Mouse (Mus musculus) fibroblast of lung, adult 2 months (primary cell): ENCODE measurements around the gene Pcnx2.

Source experiments
- DNase-seq: peaks from one replicate; pipeline ENCODE4 v3.0.0-alpha.2; 2011; ENCODE audit warnings: low read depth

Pcnx2 gene

GRCm38 (mm10) chr8:125897388-125897787 is 729 bp downstream of the Pcnx2 start:
- no peak for DNase-seq

GRCm38 (mm10) chr8:125889920-125890319 is 8.2 kb downstream of the Pcnx2 start:
- DNase-seq, result no peak

GRCm38 (mm10) chr8:125887549-125887948 is 10.6 kb downstream of the Pcnx2 start:
- DNase-seq, result no peak

DNA sequence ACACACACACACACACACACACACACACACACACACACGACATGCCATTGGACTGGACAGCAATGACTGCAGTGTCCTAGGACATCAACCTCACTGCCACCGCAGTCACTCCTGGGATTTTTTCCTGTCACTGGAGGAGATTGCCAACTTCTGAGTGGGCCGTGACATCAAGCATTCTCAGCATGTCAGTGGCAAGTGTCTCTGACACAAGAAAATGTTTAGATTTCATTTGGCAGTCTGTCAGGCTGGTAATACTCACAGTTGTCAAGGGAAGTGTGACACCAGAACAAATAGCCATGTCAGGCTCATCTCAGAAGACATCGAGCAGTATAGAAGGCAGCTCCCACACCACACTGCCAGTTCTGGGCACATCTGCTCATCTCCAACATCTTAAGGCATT is 17.7 kb downstream of the Pcnx2 start:
- no peak for DNase-seq

- DNase-seq, result no peak
These were observed 24.9 kb downstream of the Pcnx2 start for GRCm38 (mm10) chr8:125873250-125873534.

- peak; percentile 16 for DNase-seq
These were observed 25.4 kb downstream of the Pcnx2 start for GRCm38 (mm10) chr8:125872501-125873249.

- DNase-seq, result peak; percentile 23
These were observed 27.2 kb downstream of the Pcnx2 start for GRCm38 (mm10) chr8:125870821-125871321.

DNA sequence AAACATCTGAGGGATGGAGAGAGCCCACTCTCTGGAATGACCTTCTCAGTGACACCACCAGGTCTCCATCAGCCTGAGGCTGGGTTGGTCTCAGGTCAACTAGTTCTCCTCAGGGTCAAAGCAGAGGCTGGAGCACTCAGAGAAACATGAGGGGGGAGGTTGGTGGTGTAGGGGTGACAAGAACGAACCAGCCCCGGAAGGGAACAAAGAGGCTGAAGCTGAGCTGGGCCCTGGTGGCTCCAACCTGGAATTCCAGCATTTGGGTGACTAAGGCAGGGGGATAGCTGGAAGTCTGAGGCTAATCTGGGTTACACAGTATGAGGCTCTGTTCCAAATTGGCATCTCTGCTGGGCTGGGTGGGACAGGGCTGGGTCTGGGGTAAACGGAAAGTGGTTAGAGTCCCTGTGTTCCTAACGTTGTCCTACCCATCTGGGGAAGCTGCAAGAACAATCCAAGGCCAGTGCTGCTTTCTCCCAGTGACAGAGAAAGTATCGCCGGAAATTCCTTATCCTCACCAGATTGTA is 27.9 kb downstream of the Pcnx2 start:
- DNase-seq, result no peak

- no peak for DNase-seq
These were observed 28.4 kb downstream of the Pcnx2 start for GRCm38 (mm10) chr8:125869739-125870138.

DNA sequence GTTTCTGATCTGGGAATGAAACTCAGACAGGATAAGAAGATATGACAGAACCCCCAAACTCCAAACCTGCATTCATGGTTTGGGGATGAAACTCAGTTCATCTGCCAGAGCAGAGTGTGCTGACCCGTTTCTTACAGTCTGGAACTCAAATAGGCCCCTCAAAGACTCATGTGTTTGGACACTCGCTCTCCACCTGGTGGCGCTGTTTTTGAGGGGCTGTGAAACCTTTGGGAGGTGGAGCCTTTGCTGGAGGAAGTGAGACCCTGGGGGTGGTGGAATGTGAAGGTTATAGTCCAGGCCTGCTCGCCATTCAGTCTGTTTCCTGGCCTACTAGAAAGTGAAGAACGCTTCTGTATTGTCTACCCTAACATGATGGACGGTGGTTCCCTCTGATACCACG is 29.6 kb downstream of the Pcnx2 start:
- DNase-seq, result no peak

DNA sequence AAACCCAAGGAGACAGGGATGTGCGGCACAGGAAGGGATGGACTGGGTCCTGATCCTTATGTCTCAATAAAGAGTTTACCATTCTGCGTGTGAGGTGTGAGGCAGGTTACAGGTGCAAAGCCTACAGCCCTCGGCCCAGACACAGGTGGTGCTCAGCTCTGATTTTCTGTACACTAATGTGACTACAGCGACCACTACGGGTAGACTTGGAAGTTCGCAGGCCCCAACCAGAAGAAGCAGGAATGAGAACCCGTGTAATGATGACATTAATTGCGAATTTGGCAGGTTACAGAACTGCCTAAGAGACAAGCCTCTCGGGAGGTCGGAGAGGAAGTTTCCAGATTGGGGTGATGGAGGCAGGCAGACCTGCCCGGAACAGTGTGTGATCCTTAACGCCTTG is 32.0 kb downstream of the Pcnx2 start:
- DNase-seq, result no peak

GRCm38 (mm10) chr8:125857251-125857650 is 40.9 kb downstream of the Pcnx2 start:
- no peak for DNase-seq

GRCm38 (mm10) chr8:125856160-125856559 is 42.0 kb downstream of the Pcnx2 start:
- no peak for DNase-seq

GRCm38 (mm10) chr8:125854379-125854778 is 43.7 kb downstream of the Pcnx2 start:
- DNase-seq, result no peak

DNA sequence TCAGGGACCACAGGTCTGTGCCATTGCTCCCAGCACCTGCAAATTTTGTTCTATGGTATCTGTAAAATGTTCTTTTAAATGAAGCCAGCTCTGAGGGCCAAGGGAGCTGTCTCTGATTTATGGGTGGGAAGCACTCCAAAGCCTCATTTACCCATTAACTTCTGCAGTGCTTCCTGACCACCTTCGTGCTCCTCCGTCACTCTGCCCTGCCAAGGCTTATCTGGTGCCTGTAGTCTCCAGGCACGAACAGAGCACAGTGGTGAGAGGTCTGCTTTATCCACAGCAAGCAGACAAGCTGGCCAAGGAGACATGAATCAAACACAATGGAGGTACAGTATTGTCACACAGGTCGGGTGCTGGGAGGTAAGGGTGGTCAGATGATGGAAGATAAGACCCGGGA is 44.8 kb downstream of the Pcnx2 start:
- no peak for DNase-seq

DNA sequence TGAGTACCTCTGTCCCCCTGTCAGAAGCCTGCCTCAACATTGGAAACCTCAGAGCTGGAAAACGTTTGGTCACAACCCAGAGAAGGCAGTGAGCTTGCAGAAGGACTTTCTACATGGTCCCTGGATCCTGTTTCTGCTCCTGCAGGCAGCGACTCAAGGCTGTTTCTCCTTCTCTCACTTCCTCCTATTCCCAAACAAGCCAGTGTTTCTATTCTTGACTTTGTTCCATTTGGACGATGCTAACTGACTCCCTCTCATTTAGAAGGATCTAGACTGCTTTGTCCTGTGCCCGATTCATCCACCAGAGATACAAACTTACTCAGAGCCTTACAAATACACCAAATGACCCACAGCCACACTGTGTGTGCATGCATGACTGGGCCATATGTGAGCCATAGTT is 48.9 kb downstream of the Pcnx2 start:
- DNase-seq, result no peak

DNA sequence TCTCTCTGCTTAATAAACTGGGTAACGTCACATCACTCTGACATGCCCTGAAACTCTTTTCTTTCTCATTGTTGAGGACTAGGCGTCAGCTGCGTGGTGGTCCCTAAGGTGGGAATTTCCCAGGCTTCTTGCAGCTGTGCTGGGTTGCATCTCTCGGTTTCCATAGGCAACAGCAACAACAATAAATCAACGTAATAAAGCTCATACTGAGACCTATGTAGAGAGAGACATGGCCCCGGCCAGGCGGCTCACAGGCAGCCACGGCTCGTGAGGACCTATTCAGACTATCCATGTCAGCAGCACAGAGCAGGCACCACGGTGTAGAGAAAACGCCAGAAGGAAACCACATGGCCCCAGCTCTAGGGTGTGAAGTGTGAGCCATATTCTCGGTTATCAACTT is 50.3 kb downstream of the Pcnx2 start:
- no peak for DNase-seq

DNA sequence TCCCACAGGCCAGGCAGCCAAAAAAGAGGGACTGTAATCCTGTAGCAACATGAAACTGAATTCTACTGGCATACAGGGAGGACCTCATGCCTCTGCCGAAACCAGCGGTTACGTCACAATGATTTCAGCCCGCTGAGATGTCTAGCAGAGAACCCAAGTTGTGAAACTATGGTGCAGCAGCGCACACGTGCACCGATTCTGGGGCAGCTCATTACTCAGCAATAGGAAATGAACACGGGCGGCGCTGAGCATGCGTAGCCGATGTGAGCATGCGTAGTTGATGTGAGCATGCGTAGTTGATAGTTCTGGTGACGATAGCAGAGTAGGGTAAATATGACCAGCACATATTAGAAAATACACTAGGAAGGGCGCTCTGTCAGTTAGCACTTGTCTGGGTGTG is 52.8 kb downstream of the Pcnx2 start:
- DNase-seq, result no peak

- no peak for DNase-seq
These were observed 54.8 kb downstream of the Pcnx2 start for GRCm38 (mm10) chr8:125843122-125843836.

GRCm38 (mm10) chr8:125842158-125842557 is 56.0 kb downstream of the Pcnx2 start:
- DNase-seq, result no peak

GRCm38 (mm10) chr8:125824688-125825087 is 73.4 kb downstream of the Pcnx2 start:
- no peak for DNase-seq

- no peak for DNase-seq
These were observed 74.4 kb downstream of the Pcnx2 start for GRCm38 (mm10) chr8:125823719-125824118.

DNA sequence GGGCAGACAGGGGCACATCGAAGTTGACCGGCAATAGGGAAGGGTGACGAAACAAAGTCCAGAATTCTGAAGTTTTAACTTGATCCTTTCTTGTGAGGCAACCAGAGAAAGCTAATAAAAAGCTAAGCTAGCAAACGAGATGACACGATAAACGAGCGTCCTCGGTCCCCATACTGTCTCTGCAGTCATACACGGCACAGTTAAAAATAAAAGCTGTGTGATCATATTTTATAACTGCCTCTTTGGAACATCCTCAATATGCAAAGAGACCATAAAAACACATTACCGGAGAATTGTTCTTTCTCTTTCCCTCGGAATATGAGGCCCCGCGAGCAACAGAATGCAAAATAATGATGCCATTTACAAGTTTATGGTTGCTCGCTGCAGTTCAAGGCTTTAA is 76.1 kb downstream of the Pcnx2 start:
- DNase-seq, result no peak
